In the genomic region with DNA sequence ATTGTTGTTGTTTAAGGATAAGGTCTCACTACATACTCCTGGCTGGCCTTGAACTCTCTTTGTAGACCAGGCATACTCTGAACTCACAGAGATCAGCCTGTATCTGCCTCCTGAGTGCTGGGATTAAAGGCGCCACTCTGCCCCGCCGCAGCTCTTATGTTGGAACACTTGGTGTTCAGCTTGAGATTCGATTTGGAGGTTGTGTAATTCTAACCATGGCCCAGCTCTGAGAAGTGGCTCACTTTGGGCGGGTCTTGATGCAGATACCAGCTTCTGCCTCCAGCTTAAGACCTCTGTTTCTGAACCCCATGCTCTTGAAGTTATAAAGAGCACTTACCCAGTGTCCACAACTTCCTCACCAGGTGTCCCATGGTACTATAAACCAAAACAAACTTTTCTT, we compare ENCODE assay signal across 13 mouse cellular contexts. TPM values are rescaled to one million over a fixed set of nuclear protein-coding genes. Genes with fewer than 3 reads are reported as not detected.
DNase-seq lines count a peak whose midpoint lies in the region; ATAC-seq and TF ChIP-seq lines count a peak whose summit lies in the region.
"Had no signal": no experiment of that assay in that cellular context is flagged by ENCODE, and none has a peak within 500 bp of the region (broad histone marks: within the 10 kb centered on the region; RNA-seq: fewer than 3 reads in every experiment).

No protein-coding gene starts in this region.

- H3K27me3 ChIP-seq in liver, embryonic 11.5 days (replicated peaks; ENCODE audit: control insufficient read depth, insufficient read depth, low read length): no peaks in the 10 kb centered on the region
- H3K27me3 ChIP-seq: embryonic facial prominence, embryonic 12.5 days; lung, embryonic 15.5 days had no signal

- H3K4me1 ChIP-seq in liver, embryonic 11.5 days (replicated peaks; ENCODE audit: control insufficient read depth, insufficient read depth, low read length): peaks cover 13% of the 10 kb centered on the region
- H3K4me1 ChIP-seq in ES-E14 (ENCODE audit: control insufficient read depth in 2 of 2, insufficient read depth in 2 of 2, low read length in 2 of 2, poor library complexity in 1 of 2): peaks cover 8 to 10% of the 10 kb centered on the region in 2 experiments

- no peaks in the 10 kb centered on the region for H3K9me3 ChIP-seq in liver, embryonic 11.5 days (ENCODE audit: control insufficient read depth, low read length)
- H3K9me3 ChIP-seq in ES-E14 (ENCODE audit: control insufficient read depth, insufficient read depth, low read depth, low read length): no peaks in the 10 kb centered on the region
- H3K9me3 ChIP-seq: embryonic facial prominence, embryonic 12.5 days; lung, embryonic 15.5 days had no signal

- no peak overlapping the region for H3K27ac ChIP-seq in liver, embryonic 11.5 days (ENCODE audit: low read depth, low read length)
- H3K27ac ChIP-seq in ES-E14 (ENCODE audit: insufficient read depth, low read depth, low read length, poor library complexity, severe bottlenecking): peak overlapping the region; percentile 51
- H3K27ac ChIP-seq: embryonic facial prominence, embryonic 12.5 days; lung, embryonic 15.5 days had no signal

- no peak for ATAC-seq in liver, embryonic 11.5 days (replicated peaks; ENCODE audit: low FRiP score)
- 0 out of 2 replicates have a peak, but pooled peaks have one; percentile 4 for ATAC-seq in megakaryocyte-erythroid progenitor cell, adult 5-6 weeks (replicated peaks; ENCODE audit: low FRiP score, low TSS enrichment, poor library complexity, severe bottlenecking)
- ATAC-seq: hindbrain, embryonic 16.5 days had no signal

- peaks cover 4% of the 10 kb centered on the region; the same call in 1 of the 2 replicates for H3K36me3 ChIP-seq in liver, embryonic 11.5 days (ENCODE audit: control insufficient read depth, insufficient read depth, low read length)
- no peaks in the 10 kb centered on the region for H3K36me3 ChIP-seq in ES-E14 (ENCODE audit: control insufficient read depth, insufficient read depth, low read length, poor library complexity, severe bottlenecking)
- H3K36me3 ChIP-seq: embryonic facial prominence, embryonic 12.5 days; lung, embryonic 15.5 days had no signal

- H3K4me3 ChIP-seq in liver, embryonic 11.5 days (ENCODE audit: low read depth, low read length): no peak overlapping the region
- peak overlapping the region in 1 of 2 experiments; percentile 87; a peak in 1 of 4 replicates for H3K4me3 ChIP-seq in ES-E14 (ENCODE audit: insufficient read depth in 1 of 2, low read depth in 1 of 2, low read length in 2 of 2, poor library complexity in 1 of 2, severe bottlenecking in 1 of 2)

- 77% methylated on average over 5 of the region's 5 CpGs for WGBS in liver, embryonic 11.5 days

- H3K9ac ChIP-seq in liver, embryonic 11.5 days (ENCODE audit: low read depth, low read length): no peak overlapping the region
- peak overlapping the region; percentile 41; the same call in 1 of the 2 replicates for H3K9ac ChIP-seq in ES-E14 (ENCODE audit: insufficient read depth, low read depth, low read length, poor library complexity, severe bottlenecking)
- H3K9ac ChIP-seq: embryonic facial prominence, embryonic 12.5 days had no signal

- no peak overlapping the region; the same call in 1 of the 2 replicates for H3K4me2 ChIP-seq in liver, embryonic 11.5 days

- in situ Hi-C loops in ES-E14 (cut with MboI; ENCODE audit: low sequenced_read_pairs in 2 of 2, unreplicated experiment in 2 of 2): no loop called here

- DNase-seq in liver: peak; percentile 14
- no peak for DNase-seq in liver, embryonic 11.5 days (ENCODE audit: low spot score)
- no peak for DNase-seq in ES-E14 (ENCODE audit: low read depth, low spot score)
- peak; percentile 29 for DNase-seq in induced T-regulatory cell, adult 2 months (ENCODE audit: low read depth)
- no peak for DNase-seq in layer of hippocampus, adult 9-10 months (ENCODE audit: low spot score)
- DNase-seq in frontal cortex, postnatal 36 days (ENCODE audit: low spot score in 2 of 2): no peak
- DNase-seq: heart, adult 2 months; right cerebral cortex, postnatal 14 days; thymus, postnatal 25 days had no signal

TF ChIP-seq in ES-E14, 5 proteins besides CTCF, POLR2A, EP300 and RAD21:
- TF ChIP-seq HCFC1 (IDR thresholded peaks at IDR 0.05; ENCODE audit: borderline replicate concordance, insufficient read depth, low read length): no peak

RNA-seq across cellular contexts. Expression of a gene that starts 1.3 kb away (rescaled TPM):
- polyA plus RNA-seq in liver, embryonic 11.5 days (2014; fragmentation: Nextera tagmentation; extraction: Ambion mirVana): 82.1 and 94.4 TPM in 2 replicates
- 27.1 and 37.0 TPM in 2 replicates for total RNA-seq in ES-E14 (2012; rRNA removed)
- 33.5 and 42.6 TPM in 2 replicates for total RNA-seq in megakaryocyte-erythroid progenitor cell, adult 5-6 weeks (2014; fragmentation: Nextera tagmentation)
- total RNA-seq in megakaryocyte-erythroid progenitor cell, adult 5-6 weeks (2017): 29.4 and 68.9 TPM in 2 replicates

RNA-seq across cellular contexts. Expression of a gene that starts 41.7 kb away (rescaled TPM):
- polyA plus RNA-seq in liver, embryonic 11.5 days (2014; fragmentation: Nextera tagmentation; extraction: Ambion mirVana): 809 and 855 TPM in 2 replicates
- 591 and 762 TPM in 2 replicates for total RNA-seq in ES-E14 (2012; rRNA removed)
- total RNA-seq in megakaryocyte-erythroid progenitor cell, adult 5-6 weeks (2014; fragmentation: Nextera tagmentation): 526 and 530 TPM in 2 replicates
- 929 and 1,055 TPM in 2 replicates for total RNA-seq in megakaryocyte-erythroid progenitor cell, adult 5-6 weeks (2017)

RNA-seq across cellular contexts. Expression of a gene that starts 41.8 kb away (rescaled TPM):
- 894 and 968 TPM in 2 replicates for polyA plus RNA-seq in liver, embryonic 11.5 days (2014; fragmentation: Nextera tagmentation; extraction: Ambion mirVana)
- total RNA-seq in ES-E14 (2012; rRNA removed): 592 and 697 TPM in 2 replicates
- 836 and 866 TPM in 2 replicates for total RNA-seq in megakaryocyte-erythroid progenitor cell, adult 5-6 weeks (2014; fragmentation: Nextera tagmentation)
- total RNA-seq in megakaryocyte-erythroid progenitor cell, adult 5-6 weeks (2017): 921 and 969 TPM in 2 replicates

Comparison
In these comparisons a context has a peak if more than half of its experiments do, and no peak if none do; other contexts are left out.
1. DNase-seq: peak in liver (single experiment) and induced T-regulatory cell, adult 2 months (single experiment); none in liver, embryonic 11.5 days (single experiment), ES-E14 (single experiment), layer of hippocampus, adult 9-10 months (single experiment) and frontal cortex, postnatal 36 days (0 of 2).